Mouse (Mus musculus) layer of hippocampus, adult 9-10 months (tissue): ENCODE data around the gene Btbd35f5.
"Not testable (repeated sequence)": the region's sequence is repeated elsewhere in the genome, so short reads cannot be mapped to it uniquely, and the experiment has no call there.

Source experiments
- DNase-seq: peaks from one replicate; pipeline ENCODE4 v3.0.0; 2022; ENCODE audit warnings: low spot score

Btbd35f5 gene

DNA sequence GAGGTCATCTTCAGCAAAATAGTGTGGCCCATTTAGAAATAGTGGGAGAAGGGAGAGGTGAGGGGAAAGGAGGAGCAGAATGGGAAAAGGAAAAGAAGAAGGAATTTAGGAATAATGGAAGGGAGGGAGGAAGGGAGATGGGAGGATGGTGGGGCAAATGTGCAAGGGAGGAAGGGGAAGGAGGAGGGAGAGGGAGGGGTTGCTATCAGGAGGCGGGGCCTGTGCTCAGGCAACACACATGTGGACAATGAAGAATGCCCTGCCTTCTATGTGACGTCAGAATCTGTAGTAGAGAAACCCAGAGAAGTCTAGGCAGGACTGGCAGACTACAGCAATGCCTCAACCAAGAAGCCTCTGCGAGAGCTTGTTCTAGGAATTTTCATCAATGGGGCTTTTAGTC is at the start of gene Btbd35f5:
Gene Btbd35f5, plus strand, starts transcription at position 301 of the 400 bp plus-strand sequence.
- DNase-seq, result not testable (repeated sequence)

DNA sequence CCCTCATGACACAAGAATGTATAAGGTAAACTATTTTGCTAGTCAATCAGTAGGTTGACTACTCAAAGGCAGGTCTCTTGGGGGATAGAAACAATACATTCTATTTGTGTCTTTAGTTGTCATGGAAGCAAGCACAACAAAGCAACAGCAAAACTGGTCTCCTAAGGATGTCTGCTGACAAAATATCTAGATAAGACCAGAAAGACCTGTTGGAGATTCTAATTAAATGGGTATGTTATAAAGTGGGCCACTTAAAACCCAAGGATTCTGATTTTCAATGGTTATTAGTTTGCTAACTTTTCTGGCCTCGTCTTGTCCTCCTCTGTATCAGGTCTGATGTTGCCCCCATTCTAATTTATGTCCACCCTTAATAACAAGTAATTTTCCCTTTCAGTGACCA is 32.2 kb upstream of the Btbd35f5 start, which contains the start of gene Gm21789:
Gene Gm21789, plus strand, starts transcription at position 301 of the 400 bp plus-strand sequence.
- not testable (repeated sequence) for DNase-seq
